Mouse (Mus musculus): ENCODE results near the gene Gm13128. TPM values are rescaled to one million over a fixed set of nuclear protein-coding genes. Genes with fewer than 3 reads are reported as not detected.

Gm13128 gene
- total RNA-seq, 1 experiment: 7.5 TPM

GRCm38 (mm10) chr4:144377911-144378310 is 47.9 kb downstream of the Gm13128 start, which contains the start of gene Pramef20:
Gene Pramef20 (minus strand): TSS chr4:144377933.
- in situ Hi-C loops (cut with MboI; ENCODE audit: low sequenced_read_pairs in 2 of 2, unreplicated experiment in 2 of 2): no loop called here
- no peaks in the 10 kb centered on the region for H3K9me3 ChIP-seq (ENCODE audit: control insufficient read depth, insufficient read depth, low read depth, low read length)
- H3K27ac ChIP-seq (ENCODE audit: insufficient read depth, low read depth, low read length, poor library complexity, severe bottlenecking): no peak within 1 kb of the TSS
- no peak within 1 kb of the TSS for H3K4me3 ChIP-seq (ENCODE audit: insufficient read depth in 1 of 2, low read depth in 1 of 2, low read length in 2 of 2, poor library complexity in 1 of 2, severe bottlenecking in 1 of 2)
- no peak within 1 kb of the TSS for H3K9ac ChIP-seq (ENCODE audit: insufficient read depth, low read depth, low read length, poor library complexity, severe bottlenecking)
- no peak for DNase-seq (ENCODE audit: low read depth, low spot score)
- TF ChIP-seq HCFC1 (IDR thresholded peaks at IDR 0.05; ENCODE audit: borderline replicate concordance, insufficient read depth, low read length) (no peak), ZC3H11A (IDR thresholded peaks at IDR 0.05; ENCODE audit: borderline replicate concordance, low read depth, low read length) (no peak), MAFK (IDR thresholded peaks at IDR 0.05; ENCODE audit: insufficient read depth, low read depth, low read length) (no peak), ZNF384 (IDR thresholded peaks at IDR 0.05; ENCODE audit: low read depth, low read length) (no peak), CHD2 (IDR thresholded peaks at IDR 0.05; ENCODE audit: low read depth, low read length) (no peak)
- H3K36me3 ChIP-seq (ENCODE audit: control insufficient read depth, insufficient read depth, low read length, poor library complexity, severe bottlenecking): no peaks in the 10 kb centered on the region
- H3K4me1 ChIP-seq (ENCODE audit: control insufficient read depth in 2 of 2, insufficient read depth in 2 of 2, low read length in 2 of 2, poor library complexity in 1 of 2): no peaks in the 10 kb centered on the region

Other genes with a start within 250 kb of the Gm13128 start
- not detected in 2 replicates for gene Gm13102, start 223.8 kb upstream of the Gm13128 start, total RNA-seq (2012; rRNA removed)
- not detected in 2 replicates for gene Oog3, start 167.6 kb upstream of the Gm13128 start, total RNA-seq (2012; rRNA removed)
- gene Oog2, start 139.5 kb upstream of the Gm13128 start, total RNA-seq (2012; rRNA removed): not detected in 2 replicates
- not detected in 2 replicates for gene C87977, start 116.9 kb upstream of the Gm13128 start, total RNA-seq (2012; rRNA removed)
- 0.13 TPM in 1 of 2 replicates, not detected in the other for gene Pramel5, start 49.8 kb upstream of the Gm13128 start, total RNA-seq (2012; rRNA removed)
- 3.7 and 4.3 TPM in 2 replicates for gene Gm13119, start 27.7 kb downstream of the Gm13128 start, total RNA-seq (2012; rRNA removed)
- not detected in 2 replicates for gene Pramef20, start 47.7 kb downstream of the Gm13128 start, total RNA-seq (2012; rRNA removed)
- gene Pramef12, start 78.2 kb downstream of the Gm13128 start, total RNA-seq (2012; rRNA removed): 14.5 and 20.3 TPM in 2 replicates
- not detected in 2 replicates for gene 1700012P22Rik, start 108.5 kb downstream of the Gm13128 start, total RNA-seq (2012; rRNA removed)
- not detected in 2 replicates for gene Gm9944, start 123.1 kb downstream of the Gm13128 start, total RNA-seq (2012; rRNA removed)
- gene Aadacl3, start 133.5 kb downstream of the Gm13128 start, total RNA-seq (2012; rRNA removed): not detected in 2 replicates
- gene 9430007A20Rik, start 189.6 kb downstream of the Gm13128 start, total RNA-seq (2012; rRNA removed): not detected in 2 replicates
- gene Gm13124, start 234.9 kb downstream of the Gm13128 start, total RNA-seq (2012; rRNA removed): 0.22 and 0.37 TPM in 2 replicates